Mouse (Mus musculus) embryonic fibroblast, embryonic 13.5 days (primary cell): ENCODE data around the gene 3425401B19Rik.

Source experiments
- CTCF ChIP-seq: IDR thresholded peaks from 2 replicates; pipeline ENCODE4 v1.5.1; 2011; ENCODE audit warnings: mild to moderate bottlenecking, control low read depth, low read length, moderate library complexity, borderline replicate concordance; ENCODE audit not compliant: insufficient read depth
- POLR2A ChIP-seq: IDR thresholded peaks from 2 replicates; pipeline ENCODE4 v1.6.1; 2011; ENCODE audit warnings: low read depth, mild to moderate bottlenecking, control low read depth, low read length, moderate library complexity

DNA sequence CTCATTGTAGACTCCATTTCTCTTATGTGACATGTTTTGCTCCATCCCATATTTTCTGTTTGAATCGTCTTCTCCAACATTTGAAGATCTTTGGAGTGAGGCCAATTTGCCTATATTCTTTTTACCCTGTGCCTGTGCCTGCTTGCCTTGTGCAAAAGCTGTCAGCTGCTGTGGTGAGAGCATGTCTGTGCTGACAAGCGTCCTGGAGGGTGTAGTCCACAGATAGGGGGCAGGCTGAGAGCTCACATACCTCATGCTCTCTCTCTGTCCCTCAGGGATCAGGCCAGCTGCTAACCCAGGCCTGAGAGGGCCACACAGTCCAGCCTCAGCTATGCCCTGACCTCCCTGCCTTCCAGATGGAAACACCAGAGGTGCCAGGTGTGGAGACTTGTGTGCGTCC, 11.9 kb downstream of the 3425401B19Rik start:
- TF ChIP-seq POLR2A (no peak), CTCF (no peak)
